Mouse (Mus musculus) heart, postnatal 4 days (tissue): ENCODE measurements at regions not wholly inside any gene's neighbourhood (a gene's known extent, or its start where the extent isn't known, plus 50 kb on each side); places are given as distances from the start of the nearest gene placed in this dataset.

Experiments
- DNase-seq: peaks from one replicate; pipeline ENCODE4 v3.0.0; 2021

GRCm38 (mm10) chr1:144085530-144086520, 81.9 kb upstream of the Rgs2 start:
- no peak for DNase-seq

GRCm38 (mm10) chr1:144078972-144079371, 75.0 kb upstream of the Rgs2 start:
- DNase-seq: no peak

GRCm38 (mm10) chr1:144078446-144078845, 74.5 kb upstream of the Rgs2 start:
- DNase-seq: no peak

- peak; percentile 8 for DNase-seq
Observed at GRCm38 (mm10) chr1:144075991-144076390, 72.0 kb upstream of the Rgs2 start.

- DNase-seq: no peak
Observed at GRCm38 (mm10) chr1:144061283-144061682, 57.3 kb upstream of the Rgs2 start.

- DNase-seq: peak; percentile 65
Observed at GRCm38 (mm10) chr1:144055476-144056213, 51.7 kb upstream of the Rgs2 start.
